Mouse (Mus musculus) hindbrain, embryonic 10.5 days (tissue): ENCODE results near the gene Ltb4r1. TPM values are rescaled to one million over a fixed set of nuclear protein-coding genes. Genes with fewer than 3 reads are reported as not detected.

Experiments
- DNase-seq: peaks from one replicate; pipeline ENCODE4 v3.0.0-alpha.2; 2017; ENCODE audit warnings: low spot score
- H3K27ac ChIP-seq: fragments of 300-500 bp; sonication (generic); 2 replicates; pipeline ENCODE4 v1.5.1; 2016; ENCODE audit warnings: mild to moderate bottlenecking, moderate library complexity
- H3K27me3 ChIP-seq: fragments of 300-500 bp; sonication (generic); 2 replicates; pipeline ENCODE4 v1.6.1; 2016; ENCODE audit warnings: mild to moderate bottlenecking; ENCODE audit not compliant: poor library complexity, insufficient read depth, severe bottlenecking
- H3K36me3 ChIP-seq: fragments of 300-500 bp; sonication (generic); 2 replicates; pipeline ENCODE4 v1.6.1; 2016; ENCODE audit warnings: mild to moderate bottlenecking, moderate library complexity
- H3K4me1 ChIP-seq: fragments of 300-500 bp; sonication (generic); replicated peaks from 2 replicates; pipeline ENCODE4 v1.6.1; 2016; ENCODE audit warnings: mild to moderate bottlenecking
- H3K4me3 ChIP-seq: fragments of 300-500 bp; sonication (generic); 2 replicates; pipeline ENCODE4 v1.5.1; 2016; ENCODE audit warnings: mild to moderate bottlenecking, moderate library complexity
- H3K9me3 ChIP-seq: fragments of 300-500 bp; sonication (generic); 2 replicates; pipeline ENCODE4 v1.6.1; 2016; ENCODE audit warnings: mild to moderate bottlenecking, moderate library complexity
- WGBS: fragments of 180-500 bp; shearing (Covaris S2); methylation state at CpG from one replicate; pipeline ENCODE4 v1.1.7; 2016; 5-methylcytosine and 5-hydroxymethylcytosine counted together
- polyA plus RNA-seq: library from polyadenylated mRNA; unstranded; fragments of >200 nt; fragmentation: Nextera tagmentation; extraction: Ambion mirVana; gene quantifications from 2 replicates; pipeline ENCODE4 v1.2.1, GENCODE M21; 2016

Ltb4r1 gene
- polyA plus RNA-seq, 1 experiment from 2014 or later = 0.39 TPM

GRCm38 (mm10) chr14:55730531-55731032, 35.2 kb upstream of the Ltb4r1 start:
- 90% methylated on average over 7 of the region's 7 CpGs for WGBS
- no peaks in the 10 kb centered on the region for H3K9me3 ChIP-seq
- DNase-seq = no peak

GRCm38 (mm10) chr14:55733889-55734288, 31.9 kb upstream of the Ltb4r1 start:
- H3K27ac ChIP-seq = no peak overlapping the region
- H3K4me1 ChIP-seq = no peaks in the 10 kb centered on the region
- no peak overlapping the region for H3K4me3 ChIP-seq
- DNase-seq = no peak
- H3K27me3 ChIP-seq = 0 out of 2 replicates have a peak, but pooled peaks cover 7% of the 10 kb centered on the region
- WGBS = 78% methylated on average over 10 of the region's 10 CpGs
- no peaks in the 10 kb centered on the region for H3K9me3 ChIP-seq
- H3K36me3 ChIP-seq = peaks cover 8% of the 10 kb centered on the region

More at GRCm38 (mm10) chr14:55730531-55731032, 35.2 kb upstream of the Ltb4r1 start:
- Histone ChIP-seq H3K27me3 (0 out of 2 replicates have a peak, but pooled peaks cover 7% of the 10 kb centered on the region), H3K27ac (no peak overlapping the region), H3K4me3 (no peak overlapping the region), H3K4me1 (no peaks in the 10 kb centered on the region), H3K36me3 (no peaks in the 10 kb centered on the region)

- WGBS = 79% methylated on average over 7 of the region's 7 CpGs
- H3K27me3 ChIP-seq = 0 out of 2 replicates have a peak, but pooled peaks cover 7% of the 10 kb centered on the region
- DNase-seq = no peak
These were observed 30.9 kb upstream of the Ltb4r1 start for GRCm38 (mm10) chr14:55734869-55735268.

GRCm38 (mm10) chr14:55735334-55735733, 30.4 kb upstream of the Ltb4r1 start:
- H3K9me3 ChIP-seq = no peaks in the 10 kb centered on the region
- DNase-seq = no peak
- H3K4me3 ChIP-seq = no peak overlapping the region
- H3K27ac ChIP-seq = no peak overlapping the region
- H3K27me3 ChIP-seq = 0 out of 2 replicates have a peak, but pooled peaks cover 7% of the 10 kb centered on the region
- peaks cover 23% of the 10 kb centered on the region for H3K36me3 ChIP-seq
- WGBS = 75% methylated on average over 3 of the region's 3 CpGs
- no peaks in the 10 kb centered on the region for H3K4me1 ChIP-seq

More at GRCm38 (mm10) chr14:55734869-55735268, 30.9 kb upstream of the Ltb4r1 start:
- no peak overlapping the region for H3K4me3 ChIP-seq
- peaks cover 18% of the 10 kb centered on the region for H3K36me3 ChIP-seq
- no peaks in the 10 kb centered on the region for H3K4me1 ChIP-seq
- no peaks in the 10 kb centered on the region for H3K9me3 ChIP-seq
- H3K27ac ChIP-seq = no peak overlapping the region

- H3K4me1 ChIP-seq = no peaks in the 10 kb centered on the region
- peaks cover 27% of the 10 kb centered on the region for H3K36me3 ChIP-seq
- H3K4me3 ChIP-seq = no peak overlapping the region
- no peak overlapping the region for H3K27ac ChIP-seq
- H3K27me3 ChIP-seq = 0 out of 2 replicates have a peak, but pooled peaks cover 7% of the 10 kb centered on the region
- WGBS = 83% methylated on average over 4 of the region's 4 CpGs
- no peak for DNase-seq
- no peaks in the 10 kb centered on the region for H3K9me3 ChIP-seq
These were observed 30.0 kb upstream of the Ltb4r1 start for GRCm38 (mm10) chr14:55735758-55736157.

GRCm38 (mm10) chr14:55737086-55737687, 28.6 kb upstream of the Ltb4r1 start:
- WGBS = 86% methylated on average over 9 of the region's 9 CpGs
- no peak for DNase-seq
- Histone ChIP-seq H3K27me3 (0 out of 2 replicates have a peak, but pooled peaks cover 7% of the 10 kb centered on the region), H3K27ac (no peak overlapping the region), H3K9me3 (no peaks in the 10 kb centered on the region), H3K4me1 (no peaks in the 10 kb centered on the region), H3K36me3 (peaks cover 35% of the 10 kb centered on the region), H3K4me3 (no peak overlapping the region)

GRCm38 (mm10) chr14:55743711-55744110, 22.1 kb upstream of the Ltb4r1 start:
- no peak overlapping the region for H3K27ac ChIP-seq
- no peaks in the 10 kb centered on the region for H3K9me3 ChIP-seq
- peaks cover 34% of the 10 kb centered on the region for H3K4me1 ChIP-seq
- no peak overlapping the region for H3K4me3 ChIP-seq
- peak; percentile 85 for DNase-seq
- no peaks in the 10 kb centered on the region for H3K27me3 ChIP-seq
- H3K36me3 ChIP-seq = peaks cover 45% of the 10 kb centered on the region
- 25% methylated on average over 10 of the region's 10 CpGs for WGBS

- Histone ChIP-seq H3K4me3 (peak within 1 kb of the TSS; percentile 92), H3K9me3 (no peaks in the 10 kb centered on the region), H3K4me1 (peaks cover 34% of the 10 kb centered on the region), H3K36me3 (peaks cover 45% of the 10 kb centered on the region), H3K27ac (peak within 1 kb of the TSS; percentile 86), H3K27me3 (no peaks in the 10 kb centered on the region)
- WGBS = 2% methylated on average over 48 of the region's 48 CpGs
- peak; percentile 93 for DNase-seq
These were observed 20.4 kb upstream of the Ltb4r1 start, which contains the start of the genes Dhrs1 and Nop9 for GRCm38 (mm10) chr14:55745180-55745860. Dhrs1 (minus strand) TSS chr14:55745690. Nop9 (plus strand) TSS chr14:55745693.

- peak overlapping the region; percentile 86 for H3K27ac ChIP-seq
- DNase-seq = no peak
- WGBS = under 1% methylated on average over 31 of the region's 31 CpGs
- H3K4me3 ChIP-seq = peak overlapping the region; percentile 92
- H3K36me3 ChIP-seq = peaks cover 45% of the 10 kb centered on the region
- H3K4me1 ChIP-seq = peaks cover 34% of the 10 kb centered on the region
- H3K9me3 ChIP-seq = no peaks in the 10 kb centered on the region
- H3K27me3 ChIP-seq = no peaks in the 10 kb centered on the region
These were observed 19.9 kb upstream of the Ltb4r1 start for GRCm38 (mm10) chr14:55745861-55746237.

- 92% methylated on average over 10 of the region's 10 CpGs for WGBS
These were observed 18.5 kb upstream of the Ltb4r1 start for GRCm38 (mm10) chr14:55747051-55747847.

GRCm38 (mm10) chr14:55757566-55757965, 8.2 kb upstream of the Ltb4r1 start:
- no peaks in the 10 kb centered on the region for H3K9me3 ChIP-seq
- H3K27ac ChIP-seq = no peak overlapping the region
- peaks cover 25% of the 10 kb centered on the region for H3K27me3 ChIP-seq
- no peak overlapping the region for H3K4me3 ChIP-seq
- WGBS = 89% methylated on average over 6 of the region's 6 CpGs
- H3K36me3 ChIP-seq = peaks cover 44% of the 10 kb centered on the region
- peaks cover 12% of the 10 kb centered on the region for H3K4me1 ChIP-seq
- DNase-seq = no peak

More at GRCm38 (mm10) chr14:55747051-55747847, 18.5 kb upstream of the Ltb4r1 start:
- peaks cover 34% of the 10 kb centered on the region for H3K4me1 ChIP-seq
- no peaks in the 10 kb centered on the region for H3K9me3 ChIP-seq
- H3K36me3 ChIP-seq = peaks cover 52% of the 10 kb centered on the region
- peak overlapping the region; percentile 92 for H3K4me3 ChIP-seq
- DNase-seq = no peak
- H3K27me3 ChIP-seq = no peaks in the 10 kb centered on the region
- H3K27ac ChIP-seq = no peak overlapping the region

- H3K9me3 ChIP-seq = no peaks in the 10 kb centered on the region
- peaks cover 36% of the 10 kb centered on the region for H3K36me3 ChIP-seq
- 20% methylated on average over 8 of the region's 8 CpGs for WGBS
- H3K27ac ChIP-seq = no peak within 1 kb of the TSS
- peak; percentile 57 for DNase-seq
- peaks cover 17% of the 10 kb centered on the region for H3K4me1 ChIP-seq
- peak within 1 kb of the TSS; percentile 3; the same call in 1 of the 2 replicates for H3K4me3 ChIP-seq
- peaks cover 33% of the 10 kb centered on the region for H3K27me3 ChIP-seq
These were observed 7.4 kb upstream of the Ltb4r1 start, which contains the start of gene Cideb for GRCm38 (mm10) chr14:55758363-55758784. Cideb (minus strand) TSS chr14:55758458.
